Mouse (Mus musculus): ENCODE data around the gene Eno3. TPM values are rescaled to one million over a fixed set of nuclear protein-coding genes. Genes with fewer than 3 reads are reported as not detected.

Gene Eno3
- total and polyA plus RNA-seq, 3 experiments = 14.2 to 16.8 TPM; not detected in 1

- TF ChIP-seq JUND (IDR thresholded peaks at IDR 0.05; ENCODE audit: low read depth, low read length) (no peak), E2F4 (IDR thresholded peaks at IDR 0.05; ENCODE audit: borderline replicate concordance, low read depth, low read length) (no peak), GABPA (IDR thresholded peaks at IDR 0.05; ENCODE audit: low read depth, low read length) (no peak), KAT2A (conservative IDR thresholded peaks at IDR 0.05; ENCODE audit: low read depth, low read length) (no peak)
Measured at GRCm38 (mm10) chr11:70699722-70700556, 42.9 kb downstream of the Eno3 start, which contains the start of the genes Inca1 and Kif1c (continued).

- Histone ChIP-seq H3K27me3 (ENCODE audit: control insufficient read depth in 1 of 2, insufficient read depth in 2 of 2, low read length in 2 of 2) (no peaks in the 10 kb centered on the region), H3K27ac (ENCODE audit: control insufficient read depth, low read depth, low read length) (no peak overlapping the region), H3K36me3 (ENCODE audit: control insufficient read depth in 1 of 2, insufficient read depth in 2 of 2, low read length in 2 of 2) (peaks cover 0 to 5% of the 10 kb centered on the region in 2 experiments; a peak in 2 of 4 replicates), H3K9me3 (replicated peaks; ENCODE audit: insufficient read depth, low read length) (no peaks in the 10 kb centered on the region), H3K79me2 (ENCODE audit: control insufficient read depth, insufficient read depth, low read length, poor library complexity) (no peaks in the 10 kb centered on the region; the same call in 1 of the 2 replicates), H3K4me3 (ENCODE audit: control insufficient read depth in 1 of 2, insufficient read depth in 1 of 2, low read depth in 2 of 2, low read length in 2 of 2) (peak overlapping the region; percentile 80 to 91), H3K9ac (ENCODE audit: control insufficient read depth, low read depth, low read length, poor library complexity, severe bottlenecking) (peak overlapping the region; percentile 83), H3K4me1 (ENCODE audit: control insufficient read depth in 1 of 2, insufficient read depth in 2 of 2, low read length in 2 of 2) (peaks cover 3 to 7% of the 10 kb centered on the region in 2 experiments; a peak in 3 of 4 replicates)
- peak; percentile 67 for DNase-seq (ENCODE audit: low read depth, low spot score)
- TF ChIP-seq POLR2A (IDR thresholded peaks at IDR 0.05; ENCODE audit: control insufficient read depth in 1 of 2, insufficient read depth in 1 of 2, low read depth in 1 of 2, low read length in 2 of 2, poor library complexity in 1 of 2) (0 out of 4 replicates have a peak, but pooled peaks of 1 of the 2 experiments have one; percentile 34), SIN3A (IDR thresholded peaks at IDR 0.05; ENCODE audit: low read length) (0 out of 2 replicates have a peak, but pooled peaks have one; percentile 13), RAD21 (IDR thresholded peaks at IDR 0.05; ENCODE audit: low read depth, low read length) (no peak), ZMIZ1 (IDR thresholded peaks at IDR 0.05; ENCODE audit: low read depth, low read length) (no peak)
Measured at GRCm38 (mm10) chr11:70700613-70701012, 43.6 kb downstream of the Eno3 start.

- TF ChIP-seq TAL1 (IDR thresholded peaks at IDR 0.05; ENCODE audit: low read length) (no peak), RAD21 (IDR thresholded peaks at IDR 0.05; ENCODE audit: low read depth, low read length) (no peak), TBP (IDR thresholded peaks at IDR 0.05; ENCODE audit: low read depth, low read length) (no peak), USF1 (IDR thresholded peaks at IDR 0.05; ENCODE audit: low read depth, low read length) (no peak), MAX (IDR thresholded peaks at IDR 0.05; ENCODE audit: low read length) (no peak), MAZ (IDR thresholded peaks at IDR 0.05; ENCODE audit: low read depth, low read length) (no peak), ELF1 (IDR thresholded peaks at IDR 0.05; ENCODE audit: low read depth, low read length) (no peak), MYC (IDR thresholded peaks at IDR 0.05; ENCODE audit: low read depth, low read length) (no peak), KAT2A (conservative IDR thresholded peaks at IDR 0.05; ENCODE audit: low read depth, low read length) (no peak), CHD2 (IDR thresholded peaks at IDR 0.05; ENCODE audit: low read length) (no peak), CHD1 (IDR thresholded peaks at IDR 0.05; ENCODE audit: low read depth, low read length) (no peak), GABPA (IDR thresholded peaks at IDR 0.05; ENCODE audit: low read depth, low read length) (no peak), NRF1 (IDR thresholded peaks at IDR 0.05; ENCODE audit: insufficient read depth, low read depth, low read length, poor library complexity, severe bottlenecking) (no peak)
- no peak overlapping the region for H3K27ac ChIP-seq (ENCODE audit: control insufficient read depth, low read depth, low read length)
Measured at GRCm38 (mm10) chr11:70701221-70701955, 44.4 kb downstream of the Eno3 start.

More at GRCm38 (mm10) chr11:70701221-70701955, 44.4 kb downstream of the Eno3 start:
- Histone ChIP-seq H3K9me3 (replicated peaks; ENCODE audit: insufficient read depth, low read length) (no peaks in the 10 kb centered on the region), H3K27me3 (ENCODE audit: control insufficient read depth in 1 of 2, insufficient read depth in 2 of 2, low read length in 2 of 2) (no peaks in the 10 kb centered on the region), H3K36me3 (ENCODE audit: control insufficient read depth in 1 of 2, insufficient read depth in 2 of 2, low read length in 2 of 2) (peaks cover 0 to 5% of the 10 kb centered on the region in 2 experiments; a peak in 2 of 4 replicates), H3K9ac (ENCODE audit: control insufficient read depth, low read depth, low read length, poor library complexity, severe bottlenecking) (peak overlapping the region; percentile 83; the same call in 1 of the 2 replicates), H3K4me3 (ENCODE audit: control insufficient read depth in 1 of 2, insufficient read depth in 1 of 2, low read depth in 2 of 2, low read length in 2 of 2) (peak overlapping the region; percentile 80 to 91), H3K79me2 (ENCODE audit: control insufficient read depth, insufficient read depth, low read length, poor library complexity) (no peaks in the 10 kb centered on the region; the same call in 1 of the 2 replicates), H3K4me1 (ENCODE audit: control insufficient read depth in 1 of 2, insufficient read depth in 2 of 2, low read length in 2 of 2) (peaks cover 3 to 7% of the 10 kb centered on the region in 2 experiments; a peak in 3 of 4 replicates)
- DNase-seq (ENCODE audit: low read depth, low spot score) = no peak

All from MEL (cell line).